Mouse (Mus musculus) midbrain, postnatal 0 days (tissue): ENCODE measurements at regions not wholly inside any gene's neighbourhood (a gene's known extent, or its start where the extent isn't known, plus 50 kb on each side); places are given as distances from the start of the nearest gene placed in this dataset.
"Not testable (repeated sequence)": the region's sequence is repeated elsewhere in the genome, so short reads cannot be mapped to it uniquely, and the experiment has no call there.

ENCODE experiments used
- ATAC-seq: fragments of 200-750 bp; cut with Nextera tagmentation; 2 replicates; pipeline ENCODE4 v1.8.0; 2017; ENCODE audit warnings: moderate number of reproducible peaks, mild to moderate bottlenecking, moderate TSS enrichment, moderate library complexity; ENCODE audit not compliant: low FRiP score
- DNase-seq: peaks from one replicate; pipeline ENCODE4 v3.0.0-alpha.2; 2015; ENCODE audit warnings: low spot score
- H3K27ac ChIP-seq: fragments of 300-500 bp; sonication (generic); 2 replicates; pipeline ENCODE4 v1.5.1; 2014; ENCODE audit warnings: low read depth, mild to moderate bottlenecking, low read length, mixed read lengths
- H3K27me3 ChIP-seq: fragments of 300-500 bp; sonication (generic); 2 replicates; pipeline ENCODE4 v1.6.1; 2014; ENCODE audit warnings: low read length, control low read depth, mixed read lengths; ENCODE audit not compliant: insufficient read depth
- H3K36me3 ChIP-seq: fragments of 300-500 bp; sonication (generic); 2 replicates; pipeline ENCODE4 v1.6.1; 2014; ENCODE audit warnings: low read length, control low read depth, mixed read lengths; ENCODE audit not compliant: insufficient read depth
- H3K4me1 ChIP-seq: fragments of 300-500 bp; sonication (generic); 2 replicates; pipeline ENCODE4 v1.6.1; 2014; ENCODE audit warnings: mild to moderate bottlenecking, control low read depth, antibody characterized with exemption, low read length, mixed read lengths; ENCODE audit not compliant: insufficient read depth
- H3K4me2 ChIP-seq: fragments of 300-500 bp; sonication (generic); 2 replicates; pipeline ENCODE4 v1.6.1; 2014; ENCODE audit warnings: low read depth, mild to moderate bottlenecking, low read length, mixed read lengths; ENCODE audit not compliant: poor library complexity, severe bottlenecking
- H3K4me3 ChIP-seq: fragments of 300-500 bp; sonication (generic); 2 replicates; pipeline ENCODE4 v1.5.1; 2014; ENCODE audit warnings: low read depth, mild to moderate bottlenecking, low read length, moderate library complexity
- H3K9ac ChIP-seq: fragments of 300-500 bp; sonication (generic); replicated peaks from 2 replicates; pipeline ENCODE4 v1.6.1; 2014; ENCODE audit warnings: mild to moderate bottlenecking, low read length, moderate library complexity, mixed read lengths; ENCODE audit not compliant: poor library complexity, severe bottlenecking
- H3K9me3 ChIP-seq: fragments of 300-500 bp; sonication (generic); 2 replicates; pipeline ENCODE4 v1.6.1; 2016; ENCODE audit warnings: low read length, control low read depth
- CTCF ChIP-seq: IDR thresholded peaks from 2 replicates; pipeline ENCODE4 v1.5.1; 2016; ENCODE audit warnings: antibody characterized with exemption, mild to moderate bottlenecking
- WGBS: fragments of 180-500 bp; shearing (Covaris S2); extraction: QIAGEN DNeasy Blood & Tissue Kit; methylation state at CpG from one replicate; pipeline ENCODE4 v1.1.7; 2014; 5-methylcytosine and 5-hydroxymethylcytosine counted together

GRCm38 (mm10) chr10:15746866-15747265, 1028.9 kb upstream of the Gje1 start:
- Histone ChIP-seq H3K4me1 (no peaks in the 10 kb centered on the region), H3K4me2 (no peak overlapping the region), H3K9me3 (no peaks in the 10 kb centered on the region), H3K9ac (no peak overlapping the region), H3K36me3 (no peaks in the 10 kb centered on the region), H3K4me3 (no peak overlapping the region), H3K27me3 (no peaks in the 10 kb centered on the region), H3K27ac (no peak overlapping the region)
- TF ChIP-seq CTCF = no peak
- DNase-seq (no peak), ATAC-seq (no peak)
- WGBS = 78% methylated on average over 1 of the region's 1 CpGs

- Histone ChIP-seq H3K4me2 (no peak overlapping the region), H3K9ac (no peak overlapping the region), H3K36me3 (no peaks in the 10 kb centered on the region), H3K27me3 (no peaks in the 10 kb centered on the region), H3K4me3 (no peak overlapping the region), H3K9me3 (no peaks in the 10 kb centered on the region), H3K4me1 (no peaks in the 10 kb centered on the region), H3K27ac (no peak overlapping the region)
- TF ChIP-seq CTCF = no peak
- DNase-seq (no peak), ATAC-seq (no peak)
- WGBS = 81% methylated on average over 3 of the region's 3 CpGs
Observed at GRCm38 (mm10) chr10:15738630-15739029, 1020.6 kb upstream of the Gje1 start.

- Histone ChIP-seq H3K4me2 (no peak overlapping the region), H3K4me3 (no peak overlapping the region), H3K27ac (no peak overlapping the region), H3K27me3 (no peaks in the 10 kb centered on the region), H3K9ac (no peak overlapping the region), H3K9me3 (no peaks in the 10 kb centered on the region), H3K4me1 (no peaks in the 10 kb centered on the region), H3K36me3 (no peaks in the 10 kb centered on the region)
- WGBS = 84% methylated on average over 1 of the region's 1 CpGs
- DNase-seq = no peak
- ATAC-seq = no peak
- no peak for TF ChIP-seq CTCF
Observed at GRCm38 (mm10) chr10:15731318-15731717, 1013.3 kb upstream of the Gje1 start.

- Histone ChIP-seq H3K9me3 (no peaks in the 10 kb centered on the region), H3K27me3 (no peaks in the 10 kb centered on the region), H3K4me1 (no peaks in the 10 kb centered on the region), H3K4me3 (no peak overlapping the region), H3K4me2 (no peak overlapping the region), H3K27ac (no peak overlapping the region), H3K36me3 (no peaks in the 10 kb centered on the region), H3K9ac (no peak overlapping the region)
- ATAC-seq (no peak), DNase-seq (no peak)
- WGBS = 89% methylated on average over 2 of the region's 2 CpGs
- no peak for TF ChIP-seq CTCF
Observed at GRCm38 (mm10) chr10:15697946-15698345, 979.9 kb upstream of the Gje1 start.

- TF ChIP-seq CTCF = no peak
- no peak for DNase-seq
- no peaks in the 10 kb centered on the region for H3K9me3 ChIP-seq
- no peak overlapping the region for H3K4me3 ChIP-seq
- no peak overlapping the region for H3K27ac ChIP-seq
- H3K36me3 ChIP-seq = no peaks in the 10 kb centered on the region
- H3K9ac ChIP-seq = no peak overlapping the region
- H3K27me3 ChIP-seq = no peaks in the 10 kb centered on the region
- no peak overlapping the region for H3K4me2 ChIP-seq
- 74% methylated on average over 1 of the region's 1 CpGs for WGBS
- no peak for ATAC-seq
- no peaks in the 10 kb centered on the region for H3K4me1 ChIP-seq
Observed at GRCm38 (mm10) chr10:15697050-15697449, 979.0 kb upstream of the Gje1 start.

GRCm38 (mm10) chr10:15671638-15672037, 953.6 kb upstream of the Gje1 start:
- H3K36me3 ChIP-seq, DNase-seq, H3K9me3 ChIP-seq, H3K4me1 ChIP-seq, H3K27me3 ChIP-seq, H3K4me2 ChIP-seq, ATAC-seq, H3K27ac ChIP-seq, H3K4me3 ChIP-seq, H3K9ac ChIP-seq: not testable (repeated sequence)
- 93% methylated on average over 1 of the region's 1 CpGs for WGBS
